Mouse (Mus musculus) layer of hippocampus, postnatal 10 days (tissue): ENCODE measurements at regions not wholly inside any gene's neighbourhood (a gene's known extent, or its start where the extent isn't known, plus 50 kb on each side); places are given as distances from the start of the nearest gene placed in this dataset.
"Not testable (repeated sequence)": the region's sequence is repeated elsewhere in the genome, so short reads cannot be mapped to it uniquely, and the experiment has no call there.

Experiments
- DNase-seq, 2 experiments: peaks; one replicate each; pipeline ENCODE4 v3.0.0; 2021; ENCODE audit warnings: low spot score in 2 of 2

DNA sequence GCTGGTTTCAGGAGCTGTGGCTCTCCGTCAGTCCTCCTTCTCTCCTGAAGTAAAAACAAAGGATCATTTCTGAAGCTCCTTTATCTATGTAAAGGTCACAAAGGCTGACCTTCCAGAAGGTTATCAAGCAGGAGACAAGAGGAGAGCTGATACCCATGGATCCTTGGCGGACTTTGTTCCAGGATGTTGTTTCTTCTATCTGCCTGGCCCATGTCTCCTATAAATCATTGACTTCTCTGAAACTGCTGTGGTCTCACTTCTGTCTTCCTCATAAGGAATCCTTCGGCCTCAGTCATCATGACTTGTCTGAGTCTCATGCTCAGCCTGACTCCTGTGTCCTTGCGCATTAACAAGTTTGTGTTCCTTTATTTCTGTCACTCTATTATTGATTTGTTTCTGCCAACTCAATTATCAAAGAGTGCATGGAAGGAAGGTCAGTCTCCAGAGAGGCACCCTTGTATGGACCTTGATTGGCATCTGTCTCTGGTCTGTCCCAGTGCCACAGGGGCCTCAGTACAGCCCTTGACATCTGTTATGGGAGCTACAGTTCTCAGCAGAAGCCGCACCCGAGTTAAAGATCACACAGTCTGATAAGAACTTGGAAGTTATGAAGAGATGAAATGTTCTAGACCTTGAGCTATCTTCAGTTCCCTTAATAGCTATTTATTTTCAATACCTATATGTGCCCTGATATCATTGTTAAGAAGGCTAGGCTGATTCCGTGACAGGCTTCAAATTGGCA, 53.2 kb upstream of the Dazl start:
- DNase-seq: no peak

DNA sequence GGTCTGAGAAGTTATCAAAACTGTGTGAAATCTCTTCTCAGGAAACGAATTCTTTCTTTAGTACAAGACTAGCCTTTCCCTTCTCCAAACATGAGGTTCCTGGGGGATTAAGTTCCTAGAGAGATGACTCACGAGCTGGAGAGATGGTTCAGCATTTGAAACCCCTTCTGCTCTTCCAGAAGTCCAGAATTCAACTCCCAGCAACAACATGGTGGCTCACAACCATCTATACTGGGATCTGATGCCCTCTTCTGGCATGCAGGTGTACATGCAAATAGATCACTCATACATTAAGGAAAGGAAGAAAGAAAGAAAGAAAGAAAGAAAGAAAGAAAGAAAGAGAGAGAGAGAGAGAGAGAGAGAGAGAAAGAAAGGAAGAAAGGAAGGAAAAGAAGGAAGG, 60.4 kb upstream of the Dazl start:
- DNase-seq: not testable (repeated sequence)

DNA sequence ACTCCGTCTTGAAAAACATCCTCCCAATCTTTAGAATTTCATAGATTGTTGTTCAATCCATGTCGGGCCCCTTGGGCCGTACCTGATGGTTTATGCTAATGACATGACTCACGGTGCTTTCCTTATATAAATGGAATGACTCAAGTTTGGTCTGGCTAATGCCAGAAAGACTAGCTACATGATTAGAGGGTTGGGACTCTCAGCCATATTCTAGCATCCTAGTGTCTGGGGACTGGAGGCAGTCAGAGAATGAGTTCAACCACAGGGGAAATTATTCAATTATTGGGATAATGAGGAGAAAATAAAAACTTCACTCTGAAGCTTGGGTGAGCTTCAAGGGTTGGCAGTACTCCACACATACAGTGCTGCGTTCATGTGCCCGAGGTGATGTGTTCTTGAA, 60.9 kb upstream of the Dazl start:
- no peak for DNase-seq

DNA sequence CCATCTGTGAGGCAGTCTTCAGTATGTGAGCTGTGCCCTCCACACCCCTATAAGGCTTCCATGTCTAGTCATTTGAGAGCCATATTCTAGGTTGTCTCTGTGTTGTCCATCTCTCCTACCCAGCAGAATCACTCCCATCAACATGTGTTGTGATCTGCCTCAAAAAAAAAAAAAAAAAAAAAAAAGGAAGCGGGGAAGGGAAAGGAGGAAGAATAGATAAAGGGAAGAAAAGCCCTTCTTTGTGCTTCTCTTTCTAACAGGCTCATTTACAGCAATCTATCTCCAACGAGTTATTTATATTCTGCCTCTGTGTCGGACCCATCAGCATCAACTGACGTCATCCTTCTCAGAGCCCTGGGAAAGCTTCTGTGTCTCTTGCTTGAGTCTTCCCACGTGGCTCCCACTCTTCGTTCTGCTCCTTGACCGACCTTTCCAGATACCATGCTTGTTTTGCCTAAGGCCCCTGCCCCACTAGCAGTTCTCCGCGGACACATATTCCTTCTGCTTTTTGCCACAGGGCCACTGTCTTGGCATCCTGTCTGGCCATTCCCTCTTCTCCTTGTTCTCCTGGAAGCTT, 68.3 kb upstream of the Dazl start:
- DNase-seq: no peak

DNA sequence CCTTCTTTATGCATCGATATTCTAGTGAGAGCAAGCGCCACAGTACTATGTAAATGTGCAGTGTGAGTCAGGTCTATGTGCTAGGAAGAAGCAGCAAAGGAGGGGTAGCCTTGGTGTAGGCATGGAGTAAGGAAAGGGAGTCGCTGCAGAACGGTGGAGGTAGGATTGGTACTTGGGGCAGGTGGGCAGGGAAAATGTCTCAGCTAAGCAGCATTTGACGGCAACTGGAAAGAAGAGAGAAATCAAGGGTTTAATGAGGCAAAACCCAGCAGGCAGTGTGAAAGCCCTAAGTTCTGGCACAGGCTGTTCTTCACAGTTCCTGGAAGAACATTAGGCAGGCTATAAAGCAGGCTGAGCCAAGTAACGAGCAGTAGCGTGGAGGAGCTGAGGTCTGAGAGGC, 72.0 kb upstream of the Dazl start:
- no peak for DNase-seq

DNA sequence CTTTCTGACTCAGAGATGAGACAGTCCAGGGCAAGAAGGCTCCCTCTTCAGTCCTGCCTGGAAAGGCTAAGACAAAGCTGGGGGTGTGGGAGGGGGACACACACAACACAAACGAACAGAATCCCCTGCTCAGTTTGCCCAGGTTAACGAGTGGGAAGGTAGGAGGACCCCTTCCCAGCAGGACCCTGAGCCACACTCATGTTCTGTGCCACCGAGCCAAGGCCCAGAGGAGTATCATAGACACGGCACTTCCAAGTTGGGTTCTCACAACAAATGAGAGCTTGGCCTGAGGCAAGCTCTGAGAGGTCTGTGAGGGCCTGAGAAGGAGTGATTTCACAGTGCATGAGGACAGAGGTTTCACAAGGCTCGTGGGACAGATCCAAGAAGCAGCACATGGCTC, 72.7 kb upstream of the Dazl start:
- no peak for DNase-seq

DNA sequence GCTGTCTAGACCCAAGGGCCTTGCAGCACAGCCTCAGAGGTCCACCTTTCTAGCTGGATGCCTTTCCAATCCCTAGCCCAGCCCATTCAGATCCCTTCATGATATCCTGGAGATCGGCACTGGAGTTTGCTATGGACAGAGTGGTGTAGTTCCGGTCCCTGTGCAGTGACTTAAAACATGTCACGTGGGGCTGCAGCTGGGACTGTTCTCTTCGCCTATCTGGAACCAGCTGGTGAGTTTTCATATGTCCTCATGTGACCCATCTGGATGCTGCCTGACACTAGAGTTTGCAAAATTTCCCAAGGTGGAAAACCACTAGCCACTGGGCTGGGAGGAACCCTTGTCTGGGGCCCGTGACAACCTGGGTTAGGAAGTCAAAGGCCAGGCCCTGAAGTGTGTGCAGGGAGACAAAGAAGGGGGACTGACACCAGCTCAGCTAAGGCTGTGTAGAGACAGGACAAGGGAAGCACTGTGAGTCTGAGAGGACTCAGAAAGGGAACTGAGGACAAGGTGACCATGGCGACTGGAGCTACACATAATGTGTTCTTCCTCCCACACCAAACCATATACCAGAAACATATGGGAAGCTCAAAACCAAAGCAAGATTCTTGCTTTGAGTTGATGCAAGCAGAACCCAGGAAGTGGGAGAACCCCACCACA, 75.9 kb upstream of the Dazl start:
- DNase-seq: no peak

DNA sequence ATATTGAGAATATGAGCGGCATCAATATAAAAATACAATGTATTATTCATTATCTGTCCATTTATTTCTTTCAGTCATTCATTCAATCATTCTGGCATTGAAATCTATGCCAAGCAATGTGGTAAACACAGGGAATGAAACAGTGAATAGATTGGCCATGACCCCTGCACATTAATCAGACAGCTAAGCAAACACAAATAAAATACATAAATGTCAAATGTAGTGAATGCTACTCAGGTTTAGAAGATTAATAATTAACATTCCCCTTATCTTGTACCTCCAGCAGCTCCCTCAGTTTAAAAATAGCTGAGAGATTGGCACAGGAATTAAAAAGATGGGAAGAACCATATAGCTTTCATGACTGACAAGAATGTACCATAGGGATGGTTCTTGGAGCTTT, 77.0 kb upstream of the Dazl start:
- DNase-seq: no peak

DNA sequence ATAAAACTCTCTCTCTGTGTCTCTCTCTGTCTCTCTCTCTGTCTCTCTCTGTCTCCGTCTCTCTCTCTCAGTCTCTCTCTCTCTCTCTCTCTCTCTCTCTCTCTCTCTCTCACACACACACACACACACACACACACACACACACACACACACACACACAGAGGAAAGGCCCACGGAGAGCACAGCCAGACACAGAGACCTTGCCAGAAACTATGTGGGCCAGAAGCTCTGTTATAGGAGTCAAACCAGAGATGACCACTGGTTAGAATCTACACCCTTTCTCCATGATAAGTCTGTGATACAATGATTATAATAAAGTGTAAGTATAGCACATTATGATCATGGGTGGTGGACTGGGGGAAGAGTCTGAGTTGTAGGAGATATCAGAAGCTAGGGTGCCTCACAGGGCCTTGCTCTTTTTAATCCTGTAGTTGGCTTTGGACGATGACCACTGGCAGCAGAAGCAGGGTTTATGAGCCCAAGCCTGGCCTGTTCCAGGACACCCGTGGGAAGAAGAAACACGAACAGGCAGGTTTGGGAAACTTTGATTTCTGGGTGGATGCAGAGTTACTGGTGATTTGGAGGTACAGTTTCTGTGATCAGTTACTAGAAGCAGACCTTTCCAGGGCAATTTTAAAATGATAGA, 80.2 kb upstream of the Dazl start:
- DNase-seq: no peak

DNA sequence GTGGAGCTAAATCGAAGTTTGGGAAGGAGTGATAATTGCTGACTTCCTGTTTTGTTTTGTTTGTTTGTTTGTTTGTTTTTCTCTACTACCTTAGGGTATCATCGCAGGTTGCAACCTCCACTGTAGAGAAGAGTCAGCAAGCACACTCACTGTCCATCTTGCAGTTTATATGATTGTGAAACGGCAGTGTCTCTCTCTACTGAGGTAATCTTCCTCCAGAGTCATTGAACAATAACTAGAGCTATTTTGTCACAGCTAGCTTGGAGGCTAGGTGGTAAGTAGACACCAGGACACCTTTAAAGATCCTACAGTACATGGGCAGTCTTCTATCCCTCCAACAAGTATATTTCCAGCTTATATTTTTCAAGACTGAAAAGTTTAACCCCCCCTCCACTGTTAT, 82.0 kb upstream of the Dazl start:
- no peak for DNase-seq

DNA sequence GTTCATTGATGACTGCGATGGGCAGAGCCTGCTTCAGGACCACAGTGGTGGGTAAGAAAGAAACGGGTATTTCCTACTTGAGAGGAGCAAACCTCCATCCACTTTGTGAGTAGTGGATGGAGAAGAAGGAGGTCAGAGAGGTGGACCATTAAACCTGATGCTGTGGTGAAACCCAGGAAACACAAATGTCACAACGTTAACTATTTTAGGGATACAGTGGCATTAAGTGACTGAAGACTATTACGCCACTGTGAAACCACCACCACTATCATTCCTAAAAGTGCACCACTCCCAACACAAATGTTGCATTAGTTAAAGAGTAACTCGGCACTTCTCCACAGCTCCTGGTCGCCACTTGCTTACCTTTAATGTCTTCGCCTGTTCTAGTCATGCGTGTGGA, 83.3 kb upstream of the Dazl start:
- no peak for DNase-seq

DNA sequence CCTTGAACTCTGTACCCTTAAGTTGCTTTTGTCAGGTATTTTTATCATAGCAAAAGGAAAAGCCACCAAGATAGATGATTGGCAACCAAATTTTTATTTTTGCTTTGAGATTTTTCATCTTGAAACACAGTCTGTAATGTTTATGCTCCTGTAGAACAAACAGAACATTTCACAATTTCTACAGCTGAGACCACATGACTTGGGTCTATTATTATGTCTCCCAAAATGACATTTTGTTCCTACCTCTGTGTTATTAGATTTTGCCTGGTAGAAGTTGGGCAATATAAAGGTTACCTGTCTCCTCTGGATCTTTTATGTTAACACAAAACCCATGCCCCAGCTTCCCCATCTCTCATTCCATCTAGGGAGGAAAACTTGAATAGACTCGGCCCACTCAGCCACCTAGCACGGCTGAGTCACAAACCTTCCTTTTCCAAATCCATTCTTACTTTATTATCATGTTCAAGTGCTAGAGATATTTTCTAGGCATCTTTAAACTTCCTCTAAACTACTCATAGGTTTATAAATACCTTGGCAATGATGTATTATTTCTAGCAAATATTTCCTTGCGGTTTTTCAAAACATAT, 84.8 kb upstream of the Dazl start:
- DNase-seq: no peak

DNA sequence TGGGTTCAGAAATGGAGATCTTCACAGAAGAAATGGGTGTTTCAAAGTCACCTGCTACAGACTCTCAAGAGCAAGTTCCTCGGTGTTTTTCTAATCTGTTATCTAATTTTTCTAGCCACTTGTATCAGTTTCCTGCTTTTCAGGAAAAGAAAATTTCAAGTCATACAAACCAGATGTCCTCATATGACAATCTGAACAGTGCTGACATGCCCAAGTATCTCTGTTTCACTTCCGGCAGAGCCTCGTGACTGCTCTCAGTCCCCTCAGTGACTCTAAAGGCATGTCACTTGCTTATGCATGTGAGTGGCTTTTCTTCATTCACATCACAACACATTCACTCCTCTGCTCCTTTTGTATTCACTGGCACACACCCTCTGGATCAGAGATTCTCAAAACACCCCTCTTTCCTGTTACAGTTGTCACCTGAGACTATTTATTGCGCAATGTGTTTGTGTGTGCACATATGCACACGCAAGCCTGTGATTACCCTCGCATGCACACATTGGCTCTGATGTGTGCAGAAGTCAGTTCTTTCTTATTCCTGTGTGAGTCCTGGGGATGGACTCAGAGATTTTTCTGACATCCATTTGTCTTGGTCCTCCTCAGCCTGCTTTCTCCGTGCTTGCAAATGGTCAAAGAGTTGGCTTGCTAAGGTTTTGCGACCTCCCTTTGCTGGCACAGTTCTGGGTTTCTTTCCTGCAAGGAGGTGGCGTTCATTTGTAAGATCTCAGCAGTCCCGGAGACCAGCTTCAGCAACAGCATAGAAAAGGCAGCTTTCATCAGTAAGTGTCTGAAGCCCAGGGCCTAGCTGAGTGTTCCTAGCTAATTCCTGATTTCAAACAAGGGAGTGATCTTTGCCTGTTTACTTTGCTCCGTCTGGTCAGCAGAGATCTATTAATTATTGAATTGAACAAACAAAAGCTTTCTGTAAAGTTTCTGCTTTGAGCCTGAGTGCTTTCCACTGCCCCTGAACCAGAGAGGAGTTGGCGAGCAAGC, 95.6 kb upstream of the Dazl start:
- no peak for DNase-seq

DNA sequence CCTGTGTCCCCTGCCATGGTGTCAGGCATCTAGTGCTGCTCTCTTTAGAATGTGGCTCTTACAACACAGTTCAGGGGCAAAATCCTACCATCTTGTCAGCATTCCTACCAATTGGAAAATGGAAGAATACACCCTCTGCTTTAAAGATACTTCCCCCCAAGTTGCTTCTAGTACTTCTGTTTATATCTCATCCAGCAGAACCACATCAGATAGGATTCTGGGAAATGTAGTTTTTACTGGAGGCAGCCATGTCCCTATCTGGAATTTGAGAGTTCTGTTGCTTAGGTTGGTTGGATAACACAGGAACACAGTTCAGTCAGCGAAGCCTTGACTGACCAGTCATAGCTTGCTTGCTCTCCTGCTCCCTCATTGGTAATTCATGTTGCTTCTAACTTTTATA, 96.7 kb upstream of the Dazl start:
- DNase-seq: no peak

DNA sequence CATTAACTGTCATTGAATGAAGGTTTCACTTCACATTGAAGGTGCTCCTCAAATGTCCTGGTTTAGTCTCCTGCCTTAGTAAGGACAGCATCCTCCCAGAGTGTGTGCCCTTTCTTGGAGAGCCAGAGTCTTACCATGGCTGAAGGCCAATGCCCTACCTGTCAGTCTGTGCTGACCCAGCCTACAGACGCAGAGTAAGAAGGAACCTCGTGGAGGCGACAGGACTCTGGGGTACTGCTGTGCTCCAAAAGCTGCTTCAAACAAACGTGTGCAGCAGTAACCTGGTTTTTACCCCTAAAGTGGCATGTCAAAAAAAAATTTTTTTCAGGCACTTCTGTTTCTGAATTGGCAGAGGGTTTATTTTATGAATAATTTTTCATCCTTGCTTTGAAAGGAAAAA, 97.8 kb upstream of the Dazl start:
- no peak for DNase-seq

DNA sequence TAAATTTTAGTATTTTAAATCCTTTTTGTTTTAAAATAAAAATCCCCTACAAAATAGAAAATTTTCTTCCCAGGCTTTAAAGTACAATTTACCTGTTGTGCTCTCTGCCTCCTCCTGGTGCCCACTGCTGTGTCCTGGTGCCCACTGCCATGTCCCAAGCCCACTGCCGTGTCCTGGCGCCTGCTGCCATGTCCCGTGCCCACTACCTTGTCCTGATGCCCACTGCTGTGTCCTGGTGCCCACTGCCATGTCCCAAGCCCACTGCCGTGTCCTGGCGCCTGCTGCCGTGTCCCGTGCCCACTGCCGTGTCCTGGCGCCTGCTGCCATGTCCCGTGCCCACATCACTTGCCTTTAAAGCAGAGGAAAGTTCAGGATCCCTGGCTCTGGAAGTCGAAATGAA, 98.6 kb upstream of the Dazl start:
- DNase-seq: no peak

DNA sequence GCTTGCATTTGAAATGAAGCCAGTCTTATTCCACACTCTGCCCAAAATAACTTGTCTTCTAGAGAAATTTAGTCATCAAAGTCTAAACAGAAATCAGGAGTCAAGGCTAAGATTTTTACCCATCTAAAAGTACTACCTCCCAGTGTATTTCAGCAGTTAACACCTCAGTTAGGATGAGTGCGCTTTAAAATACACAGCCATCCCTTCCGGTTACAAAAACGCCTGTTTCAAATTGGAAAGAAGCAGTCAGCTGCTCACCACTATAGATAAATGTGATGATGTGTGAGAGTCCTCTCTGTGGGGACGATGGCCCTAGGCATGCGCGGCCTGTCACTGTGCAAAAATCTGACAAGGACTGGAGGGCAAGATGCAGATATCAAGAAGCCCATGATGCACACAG, 99.0 kb upstream of the Dazl start:
- no peak for DNase-seq

DNA sequence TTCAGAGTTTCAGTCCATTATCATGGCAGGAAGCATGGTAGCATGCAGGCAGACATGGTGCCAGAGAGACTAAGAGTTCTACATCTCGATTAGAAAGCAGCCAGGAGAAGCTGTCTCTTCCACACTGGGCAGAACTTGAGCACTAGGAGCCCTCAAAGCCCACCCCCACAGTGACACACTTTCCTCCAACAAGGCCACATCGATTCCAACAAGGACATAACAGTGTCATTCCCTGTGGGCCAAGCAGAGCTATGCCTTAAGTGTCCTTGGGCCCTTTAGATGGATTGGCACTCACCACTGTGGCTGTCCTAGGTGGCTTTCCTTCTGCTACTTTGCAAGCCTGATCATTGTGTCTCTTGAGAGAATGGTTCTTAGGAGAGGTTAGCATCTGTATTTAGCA, 99.5 kb upstream of the Dazl start:
- DNase-seq: no peak

DNA sequence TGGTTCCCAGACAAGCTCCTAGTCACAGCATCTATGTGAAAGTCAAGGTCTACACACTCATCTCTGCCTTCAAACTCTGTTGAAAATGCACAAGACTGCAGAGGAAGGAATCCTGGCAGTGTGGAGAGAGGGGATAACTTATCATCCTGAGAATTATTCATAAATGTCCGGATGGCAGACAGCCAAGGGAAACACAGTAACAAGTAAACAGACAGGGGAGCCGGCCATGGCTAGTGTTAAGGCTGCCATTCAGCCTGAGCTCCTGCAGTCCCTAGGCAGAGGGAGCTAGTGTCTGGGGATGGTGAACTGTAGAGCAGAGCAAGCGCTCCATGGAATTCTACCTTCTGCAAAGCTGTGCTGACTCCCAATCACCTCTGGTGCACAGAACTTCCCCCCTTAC, 100.3 kb upstream of the Dazl start:
- no peak for DNase-seq

DNA sequence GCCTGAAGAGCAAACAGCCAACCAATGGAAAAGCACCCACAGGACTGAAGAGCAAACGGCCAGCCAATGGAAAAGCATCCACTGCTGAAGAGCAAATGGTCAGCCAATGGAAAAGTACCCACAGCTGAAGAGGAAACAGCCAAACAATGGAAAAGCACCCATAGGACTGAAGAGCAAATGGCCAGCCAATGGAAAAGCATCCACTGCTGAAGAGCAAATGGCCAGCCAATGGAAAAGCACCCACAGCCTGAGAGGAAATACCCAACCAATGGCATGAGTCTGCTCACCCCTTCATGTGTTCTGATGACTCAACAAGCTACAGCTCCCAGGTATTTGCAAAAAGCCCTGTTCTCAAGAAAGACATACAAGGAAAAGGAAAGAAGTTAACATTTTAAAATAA, 101.4 kb upstream of the Dazl start:
- no peak for DNase-seq

DNA sequence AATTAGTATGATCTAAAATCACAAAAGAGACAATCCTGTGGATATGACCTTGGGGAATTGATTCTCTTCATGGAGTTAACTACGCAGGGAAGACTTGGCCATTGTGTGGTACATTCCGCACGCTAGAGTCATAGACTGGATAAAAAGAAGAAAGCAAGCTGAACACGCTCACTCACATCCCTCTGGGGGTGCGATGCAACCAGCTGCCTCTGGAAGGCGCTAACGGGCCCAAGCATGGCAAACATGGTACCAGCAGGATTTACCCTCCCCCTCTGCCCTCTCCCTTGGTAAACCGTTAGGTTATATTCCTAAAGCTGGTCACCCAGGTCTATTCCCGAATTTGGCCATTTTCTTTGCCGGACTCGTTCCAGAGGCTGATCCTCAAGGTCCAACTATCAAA, 102.2 kb upstream of the Dazl start:
- no peak for DNase-seq
